Mouse (Mus musculus): ENCODE measurements at regions not wholly inside any gene's neighbourhood (a gene's known extent, or its start where the extent isn't known, plus 50 kb on each side); places are given as distances from the start of the nearest gene placed in this dataset.
A peak's percentile ranks its signal among the peaks of the same experiment; 100 is the strongest.

- H3K4me3 ChIP-seq (ENCODE audit: insufficient read depth, low read depth, low read length): no peak overlapping the region
- H3K27me3 ChIP-seq (ENCODE audit: control insufficient read depth, insufficient read depth, low read length): no peaks in the 10 kb centered on the region
- 26% methylated on average over 20 of the region's 20 CpGs for WGBS
- DNase-seq (ENCODE audit: extremely low read depth, low read depth, low spot score): peak; percentile 81
- H3K9ac ChIP-seq (ENCODE audit: low read depth, low read length): no peak overlapping the region
- no peak for TF ChIP-seq CTCF (IDR thresholded peaks at IDR 0.05; ENCODE audit: low read depth, low read length)
- no peak for TF ChIP-seq POLR2A (IDR thresholded peaks at IDR 0.05; ENCODE audit: extremely low read depth, insufficient read depth, low read length)
- no peaks in the 10 kb centered on the region; the same call in 1 of the 2 replicates for H3K4me1 ChIP-seq (ENCODE audit: control insufficient read depth, insufficient read depth, low read length)
- H3K79me2 ChIP-seq (ENCODE audit: control insufficient read depth, insufficient read depth, low read length): no peaks in the 10 kb centered on the region
- no peaks in the 10 kb centered on the region for H3K36me3 ChIP-seq (ENCODE audit: control insufficient read depth, insufficient read depth, low read length)
- H3K27ac ChIP-seq (replicated peaks; ENCODE audit: insufficient read depth, low read depth, low read length): no peak overlapping the region; the same call in 1 of the 2 replicates
These were observed 412.4 kb upstream of the Trpc7 start for GRCm38 (mm10) chr13:57307971-57308903.

- no peak for TF ChIP-seq CTCF (IDR thresholded peaks at IDR 0.05; ENCODE audit: low read depth, low read length)
- no peak for TF ChIP-seq POLR2A (IDR thresholded peaks at IDR 0.05; ENCODE audit: extremely low read depth, insufficient read depth, low read length)
- no peaks in the 10 kb centered on the region for H3K36me3 ChIP-seq (ENCODE audit: control insufficient read depth, insufficient read depth, low read length)
- H3K27me3 ChIP-seq (ENCODE audit: control insufficient read depth, insufficient read depth, low read length): no peaks in the 10 kb centered on the region
- H3K4me3 ChIP-seq (ENCODE audit: insufficient read depth, low read depth, low read length): no peak overlapping the region
- no peak overlapping the region for H3K9ac ChIP-seq (ENCODE audit: low read depth, low read length)
- no peak overlapping the region for H3K27ac ChIP-seq (replicated peaks; ENCODE audit: insufficient read depth, low read depth, low read length)
- 90% methylated on average over 7 of the region's 7 CpGs for WGBS
- DNase-seq (ENCODE audit: extremely low read depth, low read depth, low spot score): no peak
- no peaks in the 10 kb centered on the region for H3K79me2 ChIP-seq (ENCODE audit: control insufficient read depth, insufficient read depth, low read length)
- H3K4me1 ChIP-seq (ENCODE audit: control insufficient read depth, insufficient read depth, low read length): no peaks in the 10 kb centered on the region; the same call in 1 of the 2 replicates
These were observed 409.8 kb upstream of the Trpc7 start for GRCm38 (mm10) chr13:57305586-57305985.

GRCm38 (mm10) chr13:57303805-57304204, 408.0 kb upstream of the Trpc7 start:
- Histone ChIP-seq H3K27me3 (ENCODE audit: control insufficient read depth, insufficient read depth, low read length) (no peaks in the 10 kb centered on the region), H3K4me3 (ENCODE audit: insufficient read depth, low read depth, low read length) (no peak overlapping the region), H3K4me1 (ENCODE audit: control insufficient read depth, insufficient read depth, low read length) (no peaks in the 10 kb centered on the region), H3K9ac (ENCODE audit: low read depth, low read length) (no peak overlapping the region), H3K36me3 (ENCODE audit: control insufficient read depth, insufficient read depth, low read length) (no peaks in the 10 kb centered on the region), H3K79me2 (ENCODE audit: control insufficient read depth, insufficient read depth, low read length) (no peaks in the 10 kb centered on the region), H3K27ac (replicated peaks; ENCODE audit: insufficient read depth, low read depth, low read length) (no peak overlapping the region)
- TF ChIP-seq POLR2A (IDR thresholded peaks at IDR 0.05; ENCODE audit: extremely low read depth, insufficient read depth, low read length) (no peak), CTCF (IDR thresholded peaks at IDR 0.05; ENCODE audit: low read depth, low read length) (no peak)
- 86% methylated on average over 2 of the region's 2 CpGs for WGBS
- no peak for DNase-seq (ENCODE audit: extremely low read depth, low read depth, low spot score)

- Histone ChIP-seq H3K4me3 (ENCODE audit: insufficient read depth, low read depth, low read length) (no peak overlapping the region), H3K36me3 (ENCODE audit: control insufficient read depth, insufficient read depth, low read length) (no peaks in the 10 kb centered on the region), H3K9ac (ENCODE audit: low read depth, low read length) (no peak overlapping the region), H3K79me2 (ENCODE audit: control insufficient read depth, insufficient read depth, low read length) (no peaks in the 10 kb centered on the region), H3K27ac (replicated peaks; ENCODE audit: insufficient read depth, low read depth, low read length) (no peak overlapping the region), H3K4me1 (ENCODE audit: control insufficient read depth, insufficient read depth, low read length) (no peaks in the 10 kb centered on the region), H3K27me3 (ENCODE audit: control insufficient read depth, insufficient read depth, low read length) (no peaks in the 10 kb centered on the region)
- DNase-seq (ENCODE audit: extremely low read depth, low read depth, low spot score): no peak
- TF ChIP-seq POLR2A (IDR thresholded peaks at IDR 0.05; ENCODE audit: extremely low read depth, insufficient read depth, low read length) (no peak), CTCF (IDR thresholded peaks at IDR 0.05; ENCODE audit: low read depth, low read length) (no peak)
- 76% methylated on average over 9 of the region's 9 CpGs for WGBS
These were observed 396.1 kb upstream of the Trpc7 start for GRCm38 (mm10) chr13:57291737-57292490.

GRCm38 (mm10) chr13:57286168-57286567, 390.4 kb upstream of the Trpc7 start:
- Histone ChIP-seq H3K79me2 (ENCODE audit: control insufficient read depth, insufficient read depth, low read length) (no peaks in the 10 kb centered on the region), H3K9ac (ENCODE audit: low read depth, low read length) (no peak overlapping the region), H3K27ac (replicated peaks; ENCODE audit: insufficient read depth, low read depth, low read length) (no peak overlapping the region), H3K27me3 (ENCODE audit: control insufficient read depth, insufficient read depth, low read length) (no peaks in the 10 kb centered on the region), H3K36me3 (ENCODE audit: control insufficient read depth, insufficient read depth, low read length) (no peaks in the 10 kb centered on the region), H3K4me1 (ENCODE audit: control insufficient read depth, insufficient read depth, low read length) (no peaks in the 10 kb centered on the region), H3K4me3 (ENCODE audit: insufficient read depth, low read depth, low read length) (no peak overlapping the region)
- TF ChIP-seq CTCF (IDR thresholded peaks at IDR 0.05; ENCODE audit: low read depth, low read length) (no peak), POLR2A (IDR thresholded peaks at IDR 0.05; ENCODE audit: extremely low read depth, insufficient read depth, low read length) (no peak)
- no peak for DNase-seq (ENCODE audit: extremely low read depth, low read depth, low spot score)
- WGBS: 95% methylated on average over 2 of the region's 2 CpGs

All from liver, adult 2 months (tissue).